ENCODE assay signal across 9 mouse cellular contexts in the genomic region with DNA sequence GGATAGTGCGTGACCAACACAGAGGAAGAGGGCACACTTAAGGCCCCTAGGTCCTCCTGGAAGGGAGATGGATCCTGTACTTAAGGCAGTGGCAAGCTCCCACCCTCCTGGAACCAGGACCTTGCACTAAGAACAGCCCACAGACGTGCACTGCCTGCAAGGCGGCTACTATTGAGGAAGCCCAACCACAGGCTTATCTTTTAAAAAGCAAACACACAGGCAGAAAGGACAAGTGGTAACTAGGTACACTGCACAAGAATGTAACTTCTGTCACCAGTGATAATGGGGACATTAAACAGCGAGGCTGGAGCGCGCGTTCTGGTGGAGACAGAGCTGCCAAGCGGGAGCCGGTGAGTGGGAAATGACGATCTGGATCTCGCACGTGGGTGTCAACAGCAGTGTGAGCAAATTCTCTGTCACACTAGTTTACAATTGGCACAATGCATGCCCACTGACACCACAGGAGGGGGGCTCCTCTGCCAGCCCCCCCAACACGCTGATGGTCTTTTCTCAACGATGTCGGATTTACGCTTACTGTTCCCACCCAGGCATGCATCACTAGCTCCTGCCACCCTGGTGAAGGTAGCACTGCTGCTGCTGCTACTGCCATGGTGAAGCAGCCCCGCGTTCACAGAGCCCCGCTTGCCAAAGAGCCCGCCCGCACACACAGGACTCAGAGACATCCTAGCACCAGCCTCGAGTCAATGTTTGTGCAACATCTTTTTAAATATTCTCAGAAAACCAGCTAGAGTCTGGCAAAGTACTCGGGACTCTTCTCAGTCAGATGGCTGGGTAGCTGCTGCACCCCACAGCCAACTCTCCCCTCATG. TPM values are rescaled to one million over a fixed set of nuclear protein-coding genes. Genes with fewer than 3 reads are reported as not detected.
DNase-seq lines count a peak whose midpoint lies in the region; ATAC-seq lines count a peak whose summit lies in the region.
"Had no signal": no experiment of that assay in that cellular context is flagged by ENCODE, and none has a peak within 500 bp of the region (broad histone marks: within the 10 kb centered on the region; RNA-seq: fewer than 3 reads in every experiment).

No protein-coding gene starts in this region.

- H3K4me1 ChIP-seq in hindbrain, embryonic 10.5 days (replicated peaks) = peaks cover 38% of the 10 kb centered on the region
- H3K4me1 ChIP-seq in hindbrain, embryonic 14.5 days (replicated peaks; ENCODE audit: control insufficient read depth, insufficient read depth, low read length) = 0 out of 2 replicates have a peak, but pooled peaks cover 5% of the 10 kb centered on the region
- peaks cover 64% of the 10 kb centered on the region for H3K4me1 ChIP-seq in heart, embryonic 16.5 days (ENCODE audit: control insufficient read depth, insufficient read depth, low read length)
- H3K4me1 ChIP-seq: neural tube, embryonic 12.5 days had no signal

- H3K4me2 ChIP-seq in hindbrain, embryonic 14.5 days (replicated peaks) = no peak overlapping the region
- peak overlapping the region; percentile 41 for H3K4me2 ChIP-seq in heart, embryonic 16.5 days (ENCODE audit: low read depth, low read length)
- H3K4me2 ChIP-seq: neural tube, embryonic 12.5 days had no signal

- no peaks in the 10 kb centered on the region for H3K9me3 ChIP-seq in hindbrain, embryonic 10.5 days
- H3K9me3 ChIP-seq in hindbrain, embryonic 14.5 days (ENCODE audit: control insufficient read depth, low read length) = no peaks in the 10 kb centered on the region
- H3K9me3 ChIP-seq in heart, embryonic 16.5 days (replicated peaks; ENCODE audit: control insufficient read depth, low read length) = no peaks in the 10 kb centered on the region
- H3K9me3 ChIP-seq: neural tube, embryonic 12.5 days had no signal

- H3K27ac ChIP-seq in hindbrain, embryonic 10.5 days = peak overlapping the region; percentile 67; the same call in 1 of the 2 replicates
- H3K27ac ChIP-seq in hindbrain, embryonic 14.5 days = no peak overlapping the region
- peak overlapping the region; percentile 94 for H3K27ac ChIP-seq in heart, embryonic 16.5 days (ENCODE audit: low read length)
- H3K27ac ChIP-seq: neural tube, embryonic 12.5 days had no signal

- no peak overlapping the region for H3K4me3 ChIP-seq in hindbrain, embryonic 10.5 days
- no peak overlapping the region for H3K4me3 ChIP-seq in hindbrain, embryonic 14.5 days (replicated peaks; ENCODE audit: low read length)
- H3K4me3 ChIP-seq in heart, embryonic 16.5 days (ENCODE audit: low read length) = no peak overlapping the region
- H3K4me3 ChIP-seq: neural tube, embryonic 12.5 days had no signal

- WGBS in hindbrain, embryonic 10.5 days = 72% methylated on average over 23 of the region's 23 CpGs
- WGBS in hindbrain, embryonic 14.5 days = 63% methylated on average over 23 of the region's 23 CpGs
- 29% methylated on average over 23 of the region's 23 CpGs for WGBS in heart, embryonic 16.5 days

- no peak for ATAC-seq in hindbrain, embryonic 14.5 days (ENCODE audit: low FRiP score)
- ATAC-seq in heart, embryonic 16.5 days (replicated peaks; ENCODE audit: extremely low read depth, insufficient read depth, low FRiP score) = peak; percentile 70

- H3K36me3 ChIP-seq in hindbrain, embryonic 10.5 days = peaks cover 83% of the 10 kb centered on the region
- peaks cover 31% of the 10 kb centered on the region for H3K36me3 ChIP-seq in hindbrain, embryonic 14.5 days (replicated peaks; ENCODE audit: control insufficient read depth, insufficient read depth)
- H3K36me3 ChIP-seq in heart, embryonic 16.5 days (ENCODE audit: control insufficient read depth, insufficient read depth) = peaks cover 17% of the 10 kb centered on the region; the same call in 1 of the 2 replicates

- DNase-seq in hindbrain, embryonic 10.5 days (ENCODE audit: low spot score) = no peak
- DNase-seq in hindbrain, embryonic 14.5 days (ENCODE audit: low spot score) = no peak
- DNase-seq in left cerebral cortex, postnatal 14 days (ENCODE audit: low spot score in 2 of 2) = peak; percentile 71 to 82
- DNase-seq in right cerebral cortex, adult 18-20 months = peak; percentile 87
- no peak for DNase-seq in adrenal gland, postnatal 10 days
- DNase-seq in embryo, embryonic 11 days = no peak
- DNase-seq in natural killer cell, adult 2 months (ENCODE audit: low spot score in 2 of 2) = no peak

- H3K27me3 ChIP-seq in hindbrain, embryonic 10.5 days (ENCODE audit: insufficient read depth, poor library complexity, severe bottlenecking) = no peaks in the 10 kb centered on the region
- H3K27me3 ChIP-seq in hindbrain, embryonic 14.5 days (ENCODE audit: control insufficient read depth, insufficient read depth, low read length) = no peaks in the 10 kb centered on the region
- no peaks in the 10 kb centered on the region for H3K27me3 ChIP-seq in heart, embryonic 16.5 days (ENCODE audit: control insufficient read depth, insufficient read depth, low read length)
- H3K27me3 ChIP-seq: neural tube, embryonic 12.5 days had no signal

- no peak overlapping the region for H3K9ac ChIP-seq in hindbrain, embryonic 14.5 days
- H3K9ac ChIP-seq in heart, embryonic 16.5 days (ENCODE audit: low read length) = peak overlapping the region; percentile 61
- H3K9ac ChIP-seq: neural tube, embryonic 12.5 days had no signal

- intact Hi-C loops in left cerebral cortex, postnatal 14 days (cut with DNase I) = no loop called here

RNA-seq across cellular contexts. Expression of gene Slc38a10, which starts 14.1 kb away (rescaled TPM):
- polyA plus RNA-seq in hindbrain, embryonic 10.5 days (2016; fragmentation: Nextera tagmentation; extraction: Ambion mirVana) = 99.1 and 114 TPM in 2 replicates
- 92.9 and 93.8 TPM in 2 replicates for polyA plus RNA-seq in hindbrain, embryonic 14.5 days (2014; fragmentation: Nextera tagmentation; extraction: Ambion mirVana)
- polyA plus RNA-seq in heart, embryonic 16.5 days (2015; fragmentation: Nextera tagmentation; extraction: Ambion mirVana) = 87.3 and 93.5 TPM in 2 replicates
- total RNA-seq in left cerebral cortex, postnatal 14 days (2021) = 10 to 100 TPM; 94.9 to 95.2 TPM
- 100 to 1,000 TPM; 113 to 117 TPM for total RNA-seq in adrenal gland, postnatal 10 days (2021)

RNA-seq across cellular contexts. Expression of gene Ndufaf8, which starts 38.3 kb away (rescaled TPM):
- polyA plus RNA-seq in hindbrain, embryonic 10.5 days (2016; fragmentation: Nextera tagmentation; extraction: Ambion mirVana) = 86.4 and 92.2 TPM in 2 replicates
- polyA plus RNA-seq in hindbrain, embryonic 14.5 days (2014; fragmentation: Nextera tagmentation; extraction: Ambion mirVana) = 47.5 and 62.8 TPM in 2 replicates
- 92.6 and 101 TPM in 2 replicates for polyA plus RNA-seq in heart, embryonic 16.5 days (2015; fragmentation: Nextera tagmentation; extraction: Ambion mirVana)
- total RNA-seq in left cerebral cortex, postnatal 14 days (2021) = 10 to 100 TPM; 35.3 to 39.1 TPM
- 10 to 100 TPM; 53.1 to 53.9 TPM for total RNA-seq in adrenal gland, postnatal 10 days (2021)

RNA-seq across cellular contexts. Expression of gene Tepsin, which starts 38.5 kb away (rescaled TPM):
- polyA plus RNA-seq in hindbrain, embryonic 10.5 days (2016; fragmentation: Nextera tagmentation; extraction: Ambion mirVana) = 21.4 and 25.3 TPM in 2 replicates
- 17.7 and 20.1 TPM in 2 replicates for polyA plus RNA-seq in hindbrain, embryonic 14.5 days (2014; fragmentation: Nextera tagmentation; extraction: Ambion mirVana)
- 16.3 and 16.9 TPM in 2 replicates for polyA plus RNA-seq in heart, embryonic 16.5 days (2015; fragmentation: Nextera tagmentation; extraction: Ambion mirVana)
- 10 to 100 TPM; 18.4 to 18.7 TPM for total RNA-seq in left cerebral cortex, postnatal 14 days (2021)
- total RNA-seq in adrenal gland, postnatal 10 days (2021) = 10 to 100 TPM in 1 of 2 experiments, 1 to 10 TPM in 1; 9.0 to 13.2 TPM

RNA-seq across cellular contexts. Expression of gene Cep131, which starts 50.4 kb away (rescaled TPM):
- 39.6 and 45.4 TPM in 2 replicates for polyA plus RNA-seq in hindbrain, embryonic 10.5 days (2016; fragmentation: Nextera tagmentation; extraction: Ambion mirVana)
- 27.8 and 28.1 TPM in 2 replicates for polyA plus RNA-seq in hindbrain, embryonic 14.5 days (2014; fragmentation: Nextera tagmentation; extraction: Ambion mirVana)
- 13.2 and 14.5 TPM in 2 replicates for polyA plus RNA-seq in heart, embryonic 16.5 days (2015; fragmentation: Nextera tagmentation; extraction: Ambion mirVana)
- total RNA-seq in left cerebral cortex, postnatal 14 days (2021) = 10 to 100 TPM; 29.5 to 41.7 TPM
- total RNA-seq in adrenal gland, postnatal 10 days (2021) = 10 to 100 TPM; 52.2 to 87.4 TPM

Comparison
In these comparisons a context has a peak if more than half of its experiments do, and no peak if none do; other contexts are left out.
1. DNase-seq: peak in left cerebral cortex, postnatal 14 days (2 of 2) and right cerebral cortex, adult 18-20 months (single experiment); none in hindbrain, embryonic 10.5 days (single experiment), hindbrain, embryonic 14.5 days (single experiment), adrenal gland, postnatal 10 days (single experiment), embryo, embryonic 11 days (single experiment) and natural killer cell, adult 2 months (0 of 2).